Mouse (Mus musculus) heart, postnatal 0 days (tissue): ENCODE results near the gene Abhd16a. TPM values are rescaled to one million over a fixed set of nuclear protein-coding genes. Genes with fewer than 3 reads are reported as not detected.
A peak's percentile ranks its signal among the peaks of the same experiment; 100 is the strongest.

ENCODE experiments used
- ATAC-seq: fragments of 200-750 bp; cut with Nextera tagmentation; 2 replicates; pipeline ENCODE4 v1.8.0; 2017; ENCODE audit warnings: low read depth, moderate number of reproducible peaks, moderate library complexity; ENCODE audit not compliant: insufficient read depth
- DNase-seq: peaks from one replicate; pipeline ENCODE4 v3.0.0-alpha.2; 2016; ENCODE audit warnings: low spot score
- H3K27ac ChIP-seq: fragments of 300-500 bp; sonication (generic); 2 replicates; pipeline ENCODE4 v1.5.1; 2014; ENCODE audit warnings: low read depth, mild to moderate bottlenecking
- H3K27me3 ChIP-seq: fragments of 300-500 bp; sonication (generic); 2 replicates; pipeline ENCODE4 v1.6.1; 2014; ENCODE audit warnings: low read length, mixed read lengths; ENCODE audit not compliant: control insufficient read depth, insufficient read depth
- H3K36me3 ChIP-seq: fragments of 300-500 bp; sonication (generic); replicated peaks from 2 replicates; pipeline ENCODE4 v1.6.1; 2014; ENCODE audit warnings: low read length, mixed read lengths; ENCODE audit not compliant: control insufficient read depth, insufficient read depth
- H3K4me1 ChIP-seq: fragments of 300-500 bp; sonication (generic); 2 replicates; pipeline ENCODE4 v1.6.1; 2014; ENCODE audit warnings: antibody characterized with exemption; ENCODE audit not compliant: control insufficient read depth, insufficient read depth
- H3K4me2 ChIP-seq: fragments of 300-500 bp; sonication (generic); 2 replicates; pipeline ENCODE4 v1.6.1; 2014; ENCODE audit warnings: low read depth, mild to moderate bottlenecking, low read length, moderate library complexity
- H3K4me3 ChIP-seq: fragments of 300-500 bp; sonication (generic); 2 replicates; pipeline ENCODE4 v1.5.1; 2014; ENCODE audit warnings: low read depth, low read length
- H3K9ac ChIP-seq: fragments of 300-500 bp; sonication (generic); replicated peaks from 2 replicates; pipeline ENCODE4 v1.6.1; 2014; ENCODE audit warnings: low read depth, low read length, mixed read lengths
- H3K9me3 ChIP-seq: fragments of 300-500 bp; sonication (generic); replicated peaks from 2 replicates; pipeline ENCODE4 v1.6.1; 2016; ENCODE audit warnings: low read length; ENCODE audit not compliant: control insufficient read depth
- CTCF ChIP-seq: IDR thresholded peaks from 2 replicates; pipeline ENCODE4 v1.5.1; 2016; ENCODE audit warnings: antibody characterized with exemption, control low read depth, low read depth
- EP300 ChIP-seq: IDR thresholded peaks from 2 replicates; pipeline ENCODE4 v1.6.1; 2016; ENCODE audit warnings: antibody characterized with exemption, low read depth
- WGBS: fragments of 180-500 bp; shearing (Covaris S2); extraction: QIAGEN DNeasy Blood & Tissue Kit; methylation state at CpG from one replicate; pipeline ENCODE4 v1.1.7; 2014; 5-methylcytosine and 5-hydroxymethylcytosine counted together
- polyA plus RNA-seq: library from polyadenylated mRNA; unstranded; fragments of >200 nt; fragmentation: Nextera tagmentation; extraction: Ambion mirVana; gene quantifications from 2 replicates; pipeline ENCODE4 v1.2.1, GENCODE M21; 2015
- total RNA-seq: library from RNA; depleted of rRNA; stranded (reverse); fragments of >200 nt; gene quantifications from 2 replicates; pipeline ENCODE4 v1.2.3, GENCODE M21; 2014; ENCODE audit warnings: low replicate concordance

The Abhd16a gene
- total and polyA plus RNA-seq, 2 experiments from 2014 or later = 73.2 to 74.3 TPM

GRCm38 (mm10) chr17:35046681-35047455 lies 42.2 kb upstream of the Abhd16a start, which contains the start of gene Msh5:
Msh5 (minus strand) TSS chr17:35046745.
- Histone ChIP-seq H3K27me3 (no peaks in the 10 kb centered on the region), H3K9ac (peak within 1 kb of the TSS; percentile 77), H3K4me1 (peaks cover 34% of the 10 kb centered on the region), H3K36me3 (no peaks in the 10 kb centered on the region), H3K27ac (peak within 1 kb of the TSS; percentile 98), H3K9me3 (no peaks in the 10 kb centered on the region), H3K4me2 (peak within 1 kb of the TSS; percentile 96), H3K4me3 (peak within 1 kb of the TSS; percentile 61)
- TF ChIP-seq EP300 = no peak
- no peak for TF ChIP-seq CTCF
- WGBS = 2% methylated on average over 33 of the region's 33 CpGs
- DNase-seq (peak; percentile 98), ATAC-seq (peak; percentile 91)

GRCm38 (mm10) chr17:35047688-35048087 lies 41.4 kb upstream of the Abhd16a start:
- Histone ChIP-seq H3K4me2 (peak overlapping the region; percentile 36), H3K4me3 (no peak overlapping the region), H3K27me3 (no peaks in the 10 kb centered on the region), H3K9me3 (no peaks in the 10 kb centered on the region), H3K9ac (no peak overlapping the region), H3K4me1 (peaks cover 34% of the 10 kb centered on the region), H3K36me3 (peaks cover 3% of the 10 kb centered on the region), H3K27ac (peak overlapping the region; percentile 98)
- WGBS = 36% methylated on average over 1 of the region's 1 CpGs
- ATAC-seq (no peak), DNase-seq (no peak)
- TF ChIP-seq EP300 = no peak
- TF ChIP-seq CTCF = no peak

DNA sequence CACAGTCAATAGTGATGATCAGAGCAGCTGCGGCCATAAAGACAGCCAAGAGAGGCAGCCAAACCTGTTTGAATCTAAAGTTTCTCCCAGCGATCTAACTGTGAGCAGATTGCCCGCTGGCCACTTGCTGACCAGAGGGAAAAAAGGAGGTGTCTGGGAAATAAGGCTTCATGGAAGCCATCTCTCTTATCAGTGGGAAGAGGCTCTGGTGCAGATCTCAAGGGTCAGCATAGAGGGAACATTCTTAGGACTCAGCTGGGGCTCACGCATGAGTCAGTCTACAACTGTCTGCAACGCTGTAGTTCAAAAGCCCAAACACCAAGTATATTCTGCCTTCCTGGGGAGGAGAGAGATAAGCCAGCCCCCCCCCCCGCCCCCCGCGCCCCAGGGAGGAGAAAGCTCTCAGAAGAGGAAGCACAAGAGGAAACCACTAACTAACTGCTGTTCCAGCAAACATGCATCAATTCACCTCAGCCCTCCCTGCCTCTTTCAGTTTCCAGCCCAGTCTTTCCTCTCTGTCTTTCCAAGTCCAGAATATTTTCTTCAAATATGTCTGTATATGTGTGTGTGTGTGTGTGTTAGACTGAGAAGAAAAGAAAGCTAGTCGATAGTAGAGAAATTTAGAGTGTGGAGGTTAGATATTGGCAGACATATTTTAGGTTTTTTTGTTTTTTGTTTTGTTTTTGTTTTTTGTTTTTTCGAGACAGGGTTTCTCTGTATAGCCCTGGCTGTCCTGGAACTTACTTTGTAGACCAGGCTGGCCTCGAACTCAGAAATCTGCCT lies 40.7 kb upstream of the Abhd16a start:
- Histone ChIP-seq H3K27me3 (no peaks in the 10 kb centered on the region), H3K36me3 (peaks cover 10% of the 10 kb centered on the region), H3K4me1 (peaks cover 37% of the 10 kb centered on the region), H3K9me3 (no peaks in the 10 kb centered on the region), H3K4me2 (peak overlapping the region; percentile 36), H3K4me3 (no peak overlapping the region), H3K27ac (peak overlapping the region; percentile 98), H3K9ac (no peak overlapping the region)
- no peak for TF ChIP-seq CTCF
- no peak for TF ChIP-seq EP300
- WGBS = 19% methylated on average over 11 of the region's 11 CpGs
- ATAC-seq = no peak
- peak; percentile 52 for DNase-seq

GRCm38 (mm10) chr17:35048932-35049440 lies 40.1 kb upstream of the Abhd16a start:
- no peak for DNase-seq
- TF ChIP-seq EP300 = no peak
- no peak for TF ChIP-seq CTCF
- peak overlapping the region; percentile 80 for H3K4me3 ChIP-seq
- WGBS = 61% methylated on average over 5 of the region's 5 CpGs
- H3K4me1 ChIP-seq = peaks cover 37% of the 10 kb centered on the region
- no peaks in the 10 kb centered on the region for H3K9me3 ChIP-seq
- H3K9ac ChIP-seq = no peak overlapping the region
- H3K4me2 ChIP-seq = peak overlapping the region; percentile 92
- no peaks in the 10 kb centered on the region for H3K27me3 ChIP-seq
- no peak for ATAC-seq
- peak overlapping the region; percentile 98 for H3K27ac ChIP-seq
- H3K36me3 ChIP-seq = peaks cover 16% of the 10 kb centered on the region

DNA sequence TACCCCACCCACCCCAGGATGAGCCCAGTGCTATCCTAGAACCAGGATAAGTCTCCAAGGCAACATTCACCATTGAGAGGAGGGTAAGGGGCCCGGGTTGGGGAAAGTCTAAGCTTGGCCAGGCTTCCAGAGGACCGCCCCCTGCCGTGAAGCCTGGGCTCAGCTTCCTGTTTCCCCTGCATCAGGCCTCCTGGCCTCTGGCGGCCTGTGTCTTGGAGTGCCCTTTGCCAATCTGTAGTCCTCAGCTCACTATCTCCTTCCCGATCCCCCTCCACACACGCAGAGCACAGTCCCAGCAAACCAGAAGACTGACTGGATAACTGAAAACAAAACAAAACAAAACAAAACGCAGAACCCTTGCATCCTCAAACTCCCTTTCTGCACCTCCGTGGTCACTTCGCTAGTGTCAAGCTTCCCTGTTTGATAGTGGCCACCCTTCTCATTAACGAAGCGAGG lies 39.5 kb upstream of the Abhd16a start, which contains the start of gene Clic1:
TSS of gene Clic1 (plus strand) at position 406 of the 456 bp plus-strand sequence.
- ATAC-seq (peak; percentile 11), DNase-seq (peak; percentile 70)
- Histone ChIP-seq H3K27me3 (no peaks in the 10 kb centered on the region), H3K4me3 (peak within 1 kb of the TSS; percentile 80), H3K9me3 (no peaks in the 10 kb centered on the region), H3K4me2 (peak within 1 kb of the TSS; percentile 92), H3K36me3 (peaks cover 22% of the 10 kb centered on the region), H3K27ac (peak within 1 kb of the TSS; percentile 98), H3K9ac (peak within 1 kb of the TSS; percentile 90), H3K4me1 (peaks cover 33% of the 10 kb centered on the region)
- WGBS = under 1% methylated on average over 11 of the region's 11 CpGs
- TF ChIP-seq EP300 (no peak), CTCF (peak; percentile 31)
